Mouse (Mus musculus) ES-Bruce4 (cell line): ENCODE results near the gene Fam81a. TPM values are rescaled to one million over a fixed set of nuclear protein-coding genes. Genes with fewer than 3 reads are reported as not detected.

ENCODE experiments used
- H3K27ac ChIP-seq: 2 replicates; pipeline ENCODE4 v1.5.1; 2012; ENCODE audit warnings: low read length, inconsistent platforms; ENCODE audit not compliant: insufficient read depth
- H3K27me3 ChIP-seq: 2 replicates; pipeline ENCODE4 v1.6.1; 2012; ENCODE audit warnings: mild to moderate bottlenecking, low read length, inconsistent platforms; ENCODE audit not compliant: control insufficient read depth, poor library complexity, insufficient read depth, severe bottlenecking
- H3K36me3 ChIP-seq: 2 replicates; pipeline ENCODE4 v1.6.1; 2012; ENCODE audit warnings: inconsistent platforms, mild to moderate bottlenecking, low read length, moderate library complexity; ENCODE audit not compliant: control insufficient read depth, poor library complexity, insufficient read depth, severe bottlenecking
- H3K4me1 ChIP-seq: one replicate; pipeline ENCODE4 v1.8.1; 2011; ENCODE audit warnings: low read length; ENCODE audit not compliant: control insufficient read depth, insufficient read depth
- H3K4me3 ChIP-seq: 2 replicates; pipeline ENCODE4 v1.5.1; 2011; ENCODE audit warnings: low read depth, mild to moderate bottlenecking, low read length
- H3K9ac ChIP-seq: 2 replicates; pipeline ENCODE4 v1.6.1; 2012; ENCODE audit warnings: low read depth, mild to moderate bottlenecking, inconsistent platforms; ENCODE audit not compliant: poor library complexity, severe bottlenecking
- H3K9me3 ChIP-seq: replicated peaks from 2 replicates; pipeline ENCODE4 v1.6.1; 2012; ENCODE audit warnings: mild to moderate bottlenecking, low read length, inconsistent platforms; ENCODE audit not compliant: control insufficient read depth, poor library complexity, insufficient read depth, severe bottlenecking
- CTCF ChIP-seq: IDR thresholded peaks from one replicate; pipeline ENCODE4 v1.8.1; 2011; ENCODE audit warnings: low read depth, low read length
- EP300 ChIP-seq: IDR thresholded peaks from 2 replicates; pipeline ENCODE4 v1.6.1; 2011; ENCODE audit warnings: low read depth, low read length; ENCODE audit not compliant: insufficient read depth
- POLR2A ChIP-seq: IDR thresholded peaks from one replicate; pipeline ENCODE4 v1.8.1; 2011; ENCODE audit warnings: low read length; ENCODE audit not compliant: insufficient read depth
- polyA plus RNA-seq: library from polyadenylated mRNA; stranded (reverse); fragments of >200 nt; gene quantifications from 2 replicates; pipeline ENCODE4 v1.2.4, GENCODE M21; 2011; ENCODE audit warnings: low read depth; ENCODE audit not compliant: missing spikeins, insufficient read depth, insufficient read length

Fam81a gene
- polyA plus RNA-seq, 1 experiment: 8.3 TPM

DNA sequence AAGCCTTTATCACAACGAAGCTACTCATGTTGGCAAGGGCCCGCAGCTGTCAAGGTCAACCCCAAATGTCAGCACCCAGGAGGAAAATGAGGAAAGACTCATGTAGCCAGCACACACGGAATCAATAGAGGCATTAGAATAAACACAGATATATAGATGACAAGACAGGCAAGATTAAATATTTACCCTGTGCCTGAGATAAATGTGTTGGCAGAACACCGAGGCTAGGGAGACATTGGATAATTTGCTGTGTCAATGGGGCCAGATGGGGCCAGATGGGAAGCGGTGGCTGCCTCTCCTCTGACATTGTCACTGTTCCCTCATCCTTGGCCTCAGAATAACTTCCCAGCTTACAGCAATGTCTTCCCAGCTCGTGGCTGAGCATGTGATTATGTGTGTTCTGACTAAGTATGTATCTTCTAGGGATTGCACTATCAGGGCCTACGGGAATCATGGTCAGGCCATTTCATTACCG lies 72.4 kb downstream of the Fam81a start:
- Histone ChIP-seq H3K4me3 (no peak overlapping the region), H3K27ac (no peak overlapping the region), H3K9ac (no peak overlapping the region), H3K36me3 (no peaks in the 10 kb centered on the region), H3K4me1 (peaks cover 4% of the 10 kb centered on the region), H3K9me3 (no peaks in the 10 kb centered on the region), H3K27me3 (no peaks in the 10 kb centered on the region)
- TF ChIP-seq POLR2A (no peak), EP300 (no peak), CTCF (no peak)

GRCm38 (mm10) chr9:70067497-70067896 lies 74.9 kb downstream of the Fam81a start:
- no peak overlapping the region for H3K4me3 ChIP-seq
- H3K36me3 ChIP-seq: no peaks in the 10 kb centered on the region
- TF ChIP-seq CTCF (no peak), EP300 (no peak), POLR2A (no peak)
- H3K4me1 ChIP-seq: no peaks in the 10 kb centered on the region
- H3K9me3 ChIP-seq: no peaks in the 10 kb centered on the region
- no peak overlapping the region for H3K9ac ChIP-seq
- H3K27ac ChIP-seq: no peak overlapping the region
- H3K27me3 ChIP-seq: no peaks in the 10 kb centered on the region

- no peak for TF ChIP-seq CTCF
- no peak for TF ChIP-seq EP300
- no peak for TF ChIP-seq POLR2A
- H3K36me3 ChIP-seq: no peaks in the 10 kb centered on the region
- H3K9ac ChIP-seq: no peak overlapping the region
- no peaks in the 10 kb centered on the region for H3K4me1 ChIP-seq
- no peaks in the 10 kb centered on the region for H3K9me3 ChIP-seq
- no peak overlapping the region for H3K4me3 ChIP-seq
- H3K27me3 ChIP-seq: no peaks in the 10 kb centered on the region
- no peak overlapping the region for H3K27ac ChIP-seq
Measured at GRCm38 (mm10) chr9:70062012-70062411, 80.3 kb downstream of the Fam81a start.

DNA sequence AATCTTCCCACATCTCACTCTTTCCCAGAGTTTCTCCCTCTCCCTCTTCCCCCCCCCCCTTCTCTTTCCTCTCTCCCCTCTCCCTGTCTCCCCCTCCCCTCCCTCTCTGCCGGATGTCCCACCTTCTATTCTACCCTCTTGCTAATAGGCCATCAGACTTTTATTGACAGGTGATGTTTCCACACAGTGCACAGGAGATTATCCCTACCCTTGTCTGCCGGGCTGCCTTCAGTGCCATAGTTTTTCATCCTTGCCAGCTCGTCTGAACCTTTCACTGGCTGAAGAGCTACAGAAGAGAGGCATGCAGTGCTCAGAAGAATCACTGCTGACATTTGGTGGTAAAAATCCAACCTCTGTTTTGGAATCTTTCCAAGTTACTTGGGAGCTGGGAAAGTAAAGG lies 88.9 kb downstream of the Fam81a start:
- H3K9me3 ChIP-seq: peaks cover 2% of the 10 kb centered on the region; the same call in 1 of the 2 replicates
- H3K27ac ChIP-seq: no peak overlapping the region
- H3K4me3 ChIP-seq: peak overlapping the region; percentile 77
- TF ChIP-seq EP300 (no peak), POLR2A (no peak), CTCF (no peak)
- H3K27me3 ChIP-seq: no peaks in the 10 kb centered on the region
- no peaks in the 10 kb centered on the region for H3K4me1 ChIP-seq
- peak overlapping the region; percentile 48; the same call in 1 of the 2 replicates for H3K9ac ChIP-seq
- H3K36me3 ChIP-seq: no peaks in the 10 kb centered on the region

- Histone ChIP-seq H3K9ac (no peak overlapping the region), H3K4me1 (no peaks in the 10 kb centered on the region), H3K9me3 (peaks cover 2% of the 10 kb centered on the region; the same call in 1 of the 2 replicates), H3K4me3 (no peak overlapping the region), H3K27ac (no peak overlapping the region), H3K27me3 (no peaks in the 10 kb centered on the region), H3K36me3 (no peaks in the 10 kb centered on the region)
- no peak for TF ChIP-seq POLR2A
- TF ChIP-seq CTCF: no peak
- TF ChIP-seq EP300: no peak
Measured at GRCm38 (mm10) chr9:70052730-70053129, 89.6 kb downstream of the Fam81a start.

DNA sequence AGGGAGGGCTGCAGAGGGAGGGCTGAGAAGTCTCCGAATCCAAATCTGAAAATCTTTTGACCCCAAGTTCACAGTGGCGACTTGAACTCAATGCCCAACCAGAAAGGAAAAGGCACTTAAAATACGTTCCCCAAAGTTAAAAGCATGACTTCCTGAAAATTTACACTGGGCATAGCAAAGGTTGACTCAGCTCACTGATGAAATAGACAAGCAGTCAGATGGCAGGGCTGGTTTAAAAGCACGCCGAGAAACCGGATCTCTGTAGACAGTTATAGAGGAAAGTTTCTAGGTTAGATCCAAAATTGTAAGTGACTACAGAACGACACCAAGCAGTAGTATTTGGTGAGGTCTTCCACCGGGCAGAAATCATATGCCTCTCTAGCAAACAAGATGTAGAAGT lies 92.5 kb downstream of the Fam81a start:
- no peaks in the 10 kb centered on the region for H3K9me3 ChIP-seq
- H3K9ac ChIP-seq: peak overlapping the region; percentile 20
- H3K36me3 ChIP-seq: no peaks in the 10 kb centered on the region
- peak overlapping the region; percentile 94 for H3K27ac ChIP-seq
- H3K27me3 ChIP-seq: no peaks in the 10 kb centered on the region
- TF ChIP-seq EP300 (no peak), CTCF (no peak), POLR2A (no peak)
- no peaks in the 10 kb centered on the region for H3K4me1 ChIP-seq
- no peak overlapping the region for H3K4me3 ChIP-seq
